Mouse (Mus musculus) ES-E14 (cell line): ENCODE measurements at regions not wholly inside any gene's neighbourhood (a gene's known extent, or its start where the extent isn't known, plus 50 kb on each side); places are given as distances from the start of the nearest gene placed in this dataset.

Experiments
- CHD2 ChIP-seq: IDR thresholded peaks from 2 replicates; pipeline ENCODE4 v1.6.1; 2014; ENCODE audit warnings: mild to moderate bottlenecking, low read depth, low read length, inconsistent platforms
- HCFC1 ChIP-seq: IDR thresholded peaks from 2 replicates; pipeline ENCODE4 v1.6.1; 2012; ENCODE audit warnings: low read length, inconsistent platforms, borderline replicate concordance; ENCODE audit not compliant: insufficient read depth
- ZNF384 ChIP-seq: IDR thresholded peaks from 2 replicates; pipeline ENCODE4 v1.6.1; 2012; ENCODE audit warnings: low read depth, low read length, inconsistent platforms

DNA sequence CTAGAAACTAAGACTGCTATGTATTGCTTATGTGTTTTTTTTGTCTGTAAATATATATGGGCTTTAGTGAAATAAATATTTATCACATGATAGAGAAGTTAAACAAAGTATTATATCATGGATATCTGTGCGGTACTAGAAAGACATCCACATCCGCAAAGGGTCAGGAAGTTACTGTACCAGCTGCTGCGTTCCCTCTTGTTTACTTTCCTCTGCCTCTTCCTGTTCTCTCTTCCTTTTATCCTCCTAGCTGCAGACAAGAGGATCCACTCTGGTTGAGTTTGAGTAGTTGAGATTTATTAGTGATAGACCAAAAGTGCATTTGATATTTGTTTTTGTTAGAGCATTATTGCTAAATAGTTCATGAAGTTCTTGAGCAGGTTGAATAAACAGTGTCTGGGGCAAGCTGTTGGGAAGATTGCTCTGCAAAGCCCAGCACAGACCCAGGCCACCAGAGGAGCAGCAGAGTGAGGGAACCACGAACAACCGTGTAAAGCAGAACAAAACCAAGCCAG is 106.6 kb upstream of the Adra1b start:
- no peak for TF ChIP-seq HCFC1
- no peak for TF ChIP-seq CHD2
- TF ChIP-seq ZNF384: no peak
